Mouse (Mus musculus): Measurements from ENCODE around the gene Gm47189. TPM values are rescaled to one million over a fixed set of nuclear protein-coding genes. Genes with fewer than 3 reads are reported as not detected.

Gm47189 gene
- not detected for total RNA-seq (2023)

GRCm38 (mm10) chr14:41772341-41772740, at the start of gene Gm47189:
Gm47189 (minus strand) TSS chr14:41772441.

GRCm38 (mm10) chr14:41750514-41750913, 21.7 kb downstream of the Gm47189 start, which contains the start of gene Gm7929:
Gm7929 (minus strand) TSS chr14:41750614.

Other genes with a start within 250 kb of the Gm47189 start
- gene Gm7970, start 216.9 kb downstream of the Gm47189 start, total RNA-seq (2023) = not detected
- gene 1700049E17Rik2, start 199.2 kb downstream of the Gm47189 start, total RNA-seq (2023) = not detected
- not detected for gene Gm3072, start 147.8 kb downstream of the Gm47189 start, total RNA-seq (2023)
- not detected for gene Gm3676, start 126.0 kb downstream of the Gm47189 start, total RNA-seq (2023)
- gene Gm8068, start 70.6 kb downstream of the Gm47189 start, total RNA-seq (2023) = not detected
- not detected for gene Gm7929, start 21.8 kb downstream of the Gm47189 start, total RNA-seq (2023)
- gene Gm7980, start 134.8 kb upstream of the Gm47189 start, total RNA-seq (2023) = not detected
- not detected for gene 1700049E17Rik1, start 152.5 kb upstream of the Gm47189 start, total RNA-seq (2023)
- gene 1700024B05Rik, start 171.6 kb upstream of the Gm47189 start, total RNA-seq (2023) = not detected
- not detected for gene Gm6401, start 195.5 kb upstream of the Gm47189 start, total RNA-seq (2023)
- not detected for gene Gm3543, start 210.9 kb upstream of the Gm47189 start, total RNA-seq (2023)